In genomic region chr2:32566536-32567063, GRCm38 (mm10) we compare ENCODE assay signal across 10 mouse cellular contexts. TPM values are rescaled to one million over a fixed set of nuclear protein-coding genes. Genes with fewer than 3 reads are reported as not detected.
A peak's percentile ranks its signal among the peaks of the same experiment; 100 is the strongest.
DNase-seq lines count a peak whose midpoint lies in the region; TF ChIP-seq lines count a peak whose summit lies in the region.
"Had no signal": no experiment of that assay in that cellular context is flagged by ENCODE, and none has a peak within 500 bp of the region (broad histone marks: within the 10 kb centered on the region; RNA-seq: fewer than 3 reads in every experiment).

No protein-coding gene starts in this region.

- intact Hi-C loops in heart, postnatal 14 days (cut with DNase I) = loop anchor here (1.0 to 2.0 kb wide), 2 partner anchors 30 to 78 kb away; no protein-coding TSS in a partner anchor
- intact Hi-C loops in left cerebral cortex, adult 2 months (cut with DNase I) = loop anchor here (1.0 to 2.0 kb wide), 3 partner anchors 31 to 170 kb away; partner anchors contain the start of gene Fam102a

- DNase-seq in ovary, postnatal 36 days (ENCODE audit: low spot score) = peak; percentile 51
- no peak for DNase-seq in ovary, postnatal 10 days (ENCODE audit: low spot score)
- DNase-seq in adrenal gland, adult 18-20 months (ENCODE audit: low spot score in 2 of 2) = peak; percentile 66 to 68
- DNase-seq in embryo, embryonic 10 days (ENCODE audit: low spot score) = peak; percentile 81
- DNase-seq in heart, postnatal 14 days = peak; percentile 75 to 81
- DNase-seq in left cerebral cortex, adult 2 months (ENCODE audit: extremely low spot score in 1 of 2, low spot score in 2 of 2) = peak; percentile 61 to 64
- peak; percentile 88 for DNase-seq in naive thymus-derived CD4-positive, alpha-beta T cell, adult 2 months (ENCODE audit: low read depth)
- DNase-seq in thymus, postnatal 4 days = peak; percentile 76

- no peak overlapping the region for H3K4me3 ChIP-seq in left cerebral cortex, adult 2 months
- H3K4me3 ChIP-seq: neural tube, embryonic 13.5 days had no signal

- peak; percentile 92 for TF ChIP-seq CTCF in left cerebral cortex, adult 2 months (IDR thresholded peaks at IDR 0.05)

- no peak overlapping the region for H3K27ac ChIP-seq in left cerebral cortex, adult 2 months
- H3K27ac ChIP-seq: neural tube, embryonic 13.5 days had no signal

RNA-seq across cellular contexts. Expression of gene Dpm2, which starts 4.1 kb away (rescaled TPM):
- 10 to 100 TPM; 49.7 to 58.0 TPM for total RNA-seq in adrenal gland, adult 18-20 months (2021)
- total RNA-seq in heart, postnatal 14 days (2021) = 10 to 100 TPM; 21.4 to 22.7 TPM
- total RNA-seq in left cerebral cortex, adult 2 months (2021) = 10 to 100 TPM; 79.4 to 82.6 TPM

RNA-seq across cellular contexts. Expression of gene Pip5kl1, which starts 8.0 kb away (rescaled TPM):
- total RNA-seq in adrenal gland, adult 18-20 months (2021) = not detected
- not detected for total RNA-seq in heart, postnatal 14 days (2021)
- 10 to 100 TPM; 10.1 to 14.1 TPM for total RNA-seq in left cerebral cortex, adult 2 months (2021)
- total RNA-seq: gastrocnemius, postnatal 36 days had no signal

RNA-seq across cellular contexts. Expression of gene 9430097D07Rik, which starts 8.9 kb away (rescaled TPM):
- total RNA-seq in adrenal gland, adult 18-20 months (2021) = not detected
- total RNA-seq in heart, postnatal 14 days (2021) = not detected
- total RNA-seq in left cerebral cortex, adult 2 months (2021) = 1 to 10 TPM in 1 of 2 experiments, under 1 TPM in 1; 0.75 to 1.1 TPM
- total RNA-seq: gastrocnemius, postnatal 36 days had no signal

RNA-seq across cellular contexts. Expression of gene St6galnac4, which starts 20.3 kb away (rescaled TPM):
- 10 to 100 TPM in 1 of 2 experiments, 1 to 10 TPM in 1; 6.6 to 11.4 TPM for total RNA-seq in adrenal gland, adult 18-20 months (2021)
- total RNA-seq in heart, postnatal 14 days (2021) = 10 to 100 TPM; 22.8 to 23.6 TPM
- 10 to 100 TPM; 37.2 to 38.0 TPM for total RNA-seq in left cerebral cortex, adult 2 months (2021)

RNA-seq across cellular contexts. Expression of gene Fam102a, which starts 31.5 kb away (rescaled TPM):
- total RNA-seq in adrenal gland, adult 18-20 months (2021) = 10 to 100 TPM; 27.4 to 41.0 TPM
- 1 to 10 TPM; 8.6 to 9.7 TPM for total RNA-seq in heart, postnatal 14 days (2021)
- 10 to 100 TPM; 61.1 to 64.8 TPM for total RNA-seq in left cerebral cortex, adult 2 months (2021)

Comparison
In these comparisons a context has a peak if more than half of its experiments do, and no peak if none do; other contexts are left out.
1. RNA of gene Pip5kl1, which starts 8.0 kb away (total RNA-seq): 10.1 to 14.1 TPM in left cerebral cortex, adult 2 months; not detected in adrenal gland, adult 18-20 months and not detected in heart, postnatal 14 days; every median in the first group is over 4 times any median in the second.